Mouse (Mus musculus) G1E (cell line): ENCODE results near the gene Kcnk2.

Experiments
- CTCF ChIP-seq: IDR thresholded peaks from 2 replicates; pipeline ENCODE4 v1.5.1; 2012; ENCODE audit warnings: low read depth, low read length, inconsistent platforms, mixed read lengths
- GATA1 ChIP-seq: IDR thresholded peaks from 2 replicates; pipeline ENCODE4 v1.6.1; 2012; ENCODE audit warnings: borderline replicate concordance, low read length, inconsistent platforms, mixed read lengths
- TAL1 ChIP-seq: conservative IDR thresholded peaks from 2 replicates; pipeline ENCODE4 v1.6.1; 2012; ENCODE audit warnings: low read depth, low read length, inconsistent platforms, mixed read lengths

DNA sequence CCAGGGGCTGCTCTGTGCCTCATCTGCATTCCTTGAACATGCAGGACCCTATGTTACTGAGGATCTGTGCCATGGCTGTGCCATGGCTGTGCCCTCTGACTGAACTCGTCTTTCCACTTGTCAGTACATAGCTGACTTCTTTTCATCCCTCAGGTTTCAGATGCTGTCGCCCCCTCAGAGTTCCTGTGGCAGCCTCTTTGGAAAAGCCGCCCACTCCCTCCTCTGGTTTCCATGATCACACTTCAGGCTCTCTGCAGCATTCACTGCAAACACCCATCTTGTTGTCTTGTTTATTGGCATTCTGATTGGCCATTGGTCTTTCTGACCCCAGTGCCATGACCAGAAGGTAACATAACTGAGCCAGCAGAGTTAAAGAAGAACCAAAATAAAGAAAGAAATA, 111.2 kb downstream of the Kcnk2 start:
- TF ChIP-seq GATA1 (no peak), CTCF (no peak), TAL1 (no peak)
